Mouse (Mus musculus): ENCODE measurements at regions not wholly inside any gene's neighbourhood (a gene's known extent, or its start where the extent isn't known, plus 50 kb on each side); places are given as distances from the start of the nearest gene placed in this dataset.

GRCm38 (mm10) chr14:17347286-17347685, 312.8 kb upstream of the Thrb start:
- intact Hi-C loops (cut with DNase I) = loop anchor here (10.0 kb wide), 2 partner anchors 58 to 912 kb away; no protein-coding TSS in a partner anchor

GRCm38 (mm10) chr14:17352324-17353037, 307.6 kb upstream of the Thrb start:
- intact Hi-C loops (cut with DNase I) = no loop called here
- DNase-seq = no peak

More at GRCm38 (mm10) chr14:17347286-17347685, 312.8 kb upstream of the Thrb start:
- DNase-seq = no peak

DNA sequence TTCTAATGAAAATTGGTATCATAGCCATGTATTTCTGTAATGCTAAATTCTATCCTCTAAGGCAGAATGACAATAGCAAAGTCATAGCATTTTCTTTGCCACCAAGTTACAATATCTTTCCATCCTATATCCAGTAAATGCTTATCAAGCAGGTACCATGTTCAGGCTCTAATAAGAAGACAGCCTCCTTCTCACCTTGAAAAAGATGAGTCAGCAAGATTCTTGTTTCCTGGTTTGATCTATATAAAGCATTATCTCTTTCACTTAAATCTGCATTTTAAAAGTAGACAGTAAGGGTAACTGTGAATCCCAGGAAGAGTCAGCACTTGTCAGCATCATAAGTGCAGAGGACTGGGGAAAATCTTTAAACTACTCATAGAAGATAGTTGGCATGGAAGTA, 298.2 kb upstream of the Thrb start:
- intact Hi-C loops (cut with DNase I) = no loop called here
- DNase-seq = no peak

GRCm38 (mm10) chr14:17402751-17403479, 257.1 kb upstream of the Thrb start:
- DNase-seq = peak; percentile 42 to 68
- intact Hi-C loops (cut with DNase I) = loop anchor here (2.0 to 10.0 kb wide), 8 partner anchors 58 to 872 kb away; partner anchors contain the start of genes Nkiras1, Rpl15 and Thrb

DNA sequence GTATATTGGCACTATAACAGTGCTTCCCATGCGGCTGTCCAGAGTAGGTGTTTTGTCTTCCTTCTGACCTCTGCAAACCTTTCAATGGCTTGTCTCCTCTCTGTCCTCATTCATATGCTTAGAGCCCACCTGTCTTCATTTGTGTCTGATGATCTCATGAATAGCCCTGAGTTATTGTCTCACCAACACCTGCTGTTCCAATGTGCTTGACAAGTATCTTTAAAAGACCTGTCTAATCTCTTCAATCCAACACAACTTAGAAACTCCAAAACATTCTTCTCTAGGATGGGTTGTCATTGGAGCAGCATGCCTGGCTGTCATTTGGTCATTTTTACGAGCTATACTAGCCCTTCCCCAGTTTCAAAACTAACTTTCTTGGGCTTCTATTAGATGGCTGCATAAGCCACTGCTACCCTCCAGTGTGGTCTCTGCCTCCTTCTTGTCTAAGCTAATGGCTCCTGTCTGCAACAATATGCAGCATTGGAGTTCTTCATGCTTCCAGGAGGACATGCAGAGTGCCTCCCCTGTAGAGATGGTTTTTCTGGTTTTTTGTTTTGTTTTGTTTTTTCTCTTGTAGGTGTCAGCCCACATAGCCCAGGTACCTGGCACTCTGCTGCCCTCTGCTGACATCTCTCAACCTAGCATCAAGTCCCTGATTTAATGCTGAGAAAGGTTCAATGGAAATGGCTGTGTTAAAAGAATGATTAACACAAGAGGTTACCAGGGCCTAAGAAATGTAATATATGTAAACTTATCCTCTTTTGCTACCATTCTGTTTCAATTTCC, 254.3 kb upstream of the Thrb start:
- DNase-seq = peak; percentile 61 to 78
- intact Hi-C loops (cut with DNase I) = loop anchor here (2.0 to 10.0 kb wide), 5 partner anchors 61 to 971 kb away; partner anchors contain the start of genes Nkiras1 and Rpl15

GRCm38 (mm10) chr14:17406879-17407278, 253.2 kb upstream of the Thrb start:
- intact Hi-C loops (cut with DNase I) = loop anchor here (2.0 to 10.0 kb wide), 5 partner anchors 62 to 972 kb away; partner anchors contain the start of genes Nkiras1 and Rpl15
- DNase-seq = no peak

DNA sequence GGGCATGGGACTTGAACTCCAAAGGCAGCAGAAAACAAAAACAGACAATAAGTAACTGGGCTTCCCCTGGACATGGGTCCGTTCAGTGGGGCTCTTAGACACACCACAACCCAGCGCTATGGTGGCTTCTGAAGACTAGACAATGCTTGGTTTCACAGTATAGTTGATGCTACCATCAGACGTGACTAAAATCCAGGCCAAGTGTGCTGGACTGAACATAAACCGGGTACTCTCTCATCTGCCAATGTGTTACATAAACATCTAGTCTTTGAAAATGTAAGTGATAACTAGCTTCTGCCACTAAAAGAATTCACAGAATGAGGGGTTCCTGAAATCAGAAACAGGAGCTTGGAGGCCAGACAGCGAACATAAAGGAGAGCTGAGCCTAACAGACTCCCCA, 251.7 kb upstream of the Thrb start:
- intact Hi-C loops (cut with DNase I) = loop anchor here (10.0 kb wide), 4 partner anchors 64 to 866 kb away; partner anchors contain the start of genes Nkiras1 and Rpl15
- no peak for DNase-seq

DNA sequence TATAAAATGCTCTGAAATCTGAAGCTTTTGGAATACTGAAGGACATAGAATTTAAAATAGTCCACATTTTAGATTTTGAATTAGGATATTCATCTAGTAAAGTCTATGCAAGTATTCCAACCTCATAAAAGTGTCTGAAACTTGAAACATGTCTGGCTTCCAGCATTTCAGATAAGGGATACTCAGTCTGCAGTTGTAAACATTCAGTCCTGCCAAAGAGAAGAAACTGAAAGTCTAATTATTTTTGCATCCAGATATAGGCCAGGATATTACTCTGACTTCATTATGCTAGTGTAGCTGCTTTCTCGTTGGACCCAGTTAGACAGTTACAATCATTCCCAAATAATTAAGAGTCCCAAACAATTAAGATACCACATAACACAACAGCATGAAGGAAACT, 251.2 kb upstream of the Thrb start:
- intact Hi-C loops (cut with DNase I) = loop anchor here (10.0 kb wide), 4 partner anchors 64 to 866 kb away; partner anchors contain the start of genes Nkiras1 and Rpl15
- no peak for DNase-seq

DNA sequence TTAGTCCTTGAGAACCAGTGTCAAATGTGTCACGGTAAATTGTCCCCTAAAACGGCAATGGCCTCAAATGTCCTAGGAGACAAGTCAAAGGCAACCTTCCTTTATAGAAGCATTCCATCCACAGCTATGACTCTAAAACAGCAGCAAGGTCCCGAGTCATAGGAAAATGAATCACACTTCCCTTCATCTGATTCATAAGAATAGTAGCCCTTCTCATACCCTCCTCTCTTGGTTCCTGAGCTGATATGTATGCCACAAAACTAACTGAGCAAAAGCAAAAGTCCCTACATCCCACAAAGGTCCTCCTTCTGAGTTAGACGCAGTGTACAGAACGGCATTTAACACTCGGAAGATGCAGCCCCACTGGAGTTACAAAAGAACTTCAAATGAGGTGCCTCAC, 250.6 kb upstream of the Thrb start:
- DNase-seq = no peak

GRCm38 (mm10) chr14:17410752-17411151, 249.3 kb upstream of the Thrb start:
- intact Hi-C loops (cut with DNase I) = no loop called here
- no peak for DNase-seq

More for the DNA sequence above, 250.6 kb upstream of the Thrb start:
- intact Hi-C loops (cut with DNase I) = loop anchor here (10.0 kb wide), 4 partner anchors 65 to 865 kb away; partner anchors contain the start of genes Nkiras1 and Rpl15

DNA sequence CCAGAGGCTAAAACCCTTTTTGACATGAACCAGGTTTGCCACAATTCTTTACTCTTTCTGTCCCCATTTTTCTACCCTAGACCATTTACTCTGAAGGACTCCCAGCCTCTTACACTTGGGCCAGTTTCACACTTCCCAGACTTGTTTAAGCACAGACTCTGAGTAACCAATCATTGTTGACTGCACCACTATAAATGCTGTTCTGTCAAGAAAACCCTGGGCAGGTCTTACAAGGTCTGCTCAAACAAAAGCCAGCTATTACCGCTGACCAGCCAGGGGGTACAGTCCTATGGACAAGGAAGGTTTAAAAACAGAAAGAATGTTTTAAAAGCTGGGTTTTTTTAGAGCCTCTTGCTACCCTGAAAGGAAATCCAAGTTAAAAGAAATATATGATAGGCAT, 248.8 kb upstream of the Thrb start:
- intact Hi-C loops (cut with DNase I) = no loop called here
- no peak for DNase-seq

GRCm38 (mm10) chr14:17414246-17414888, 245.7 kb upstream of the Thrb start:
- no peak for DNase-seq

DNA sequence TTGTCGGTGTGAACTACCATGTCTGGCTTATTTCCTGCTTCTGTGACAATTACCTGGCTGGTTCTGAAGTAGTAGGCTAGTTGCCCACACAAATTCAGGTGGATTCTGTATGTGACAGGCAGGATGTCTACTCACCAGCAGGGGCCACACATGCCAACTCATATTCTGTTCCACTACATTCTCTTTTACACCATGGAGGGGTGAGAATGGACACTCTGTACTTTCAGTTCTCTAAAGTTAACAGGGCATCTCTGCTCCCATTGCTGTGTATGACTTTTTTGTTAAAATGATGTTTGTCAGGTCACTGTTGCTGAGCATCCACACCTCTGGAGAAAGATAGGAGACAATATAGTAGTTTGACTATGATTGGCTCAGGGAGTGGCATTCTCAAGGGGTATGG, 232.3 kb upstream of the Thrb start:
- DNase-seq = no peak
- intact Hi-C loops (cut with DNase I) = no loop called here

More at GRCm38 (mm10) chr14:17414246-17414888, 245.7 kb upstream of the Thrb start:
- intact Hi-C loops (cut with DNase I) = no loop called here

DNA sequence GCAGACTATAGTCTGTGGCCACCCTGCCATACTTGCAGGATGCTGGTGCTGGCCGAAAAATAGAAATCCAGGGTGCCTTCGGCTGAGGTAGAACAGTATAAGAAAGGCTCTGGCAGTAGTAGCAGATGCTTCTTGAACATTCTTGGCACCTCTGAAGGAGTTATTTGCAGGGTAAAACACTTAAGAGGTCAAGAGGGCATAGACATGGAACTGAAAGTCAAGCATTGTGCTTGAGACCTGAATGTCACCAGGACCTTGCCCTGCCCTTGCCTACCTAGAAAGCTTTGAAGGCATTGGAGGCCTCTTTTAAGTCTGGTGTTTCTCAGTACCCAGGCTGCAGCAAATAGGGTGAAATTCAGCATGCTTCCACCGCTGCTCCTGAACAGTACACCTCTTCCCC, 230.9 kb upstream of the Thrb start:
- intact Hi-C loops (cut with DNase I) = no loop called here
- no peak for DNase-seq

- intact Hi-C loops (cut with DNase I) = no loop called here
- DNase-seq = no peak
These were observed 226.7 kb upstream of the Thrb start for GRCm38 (mm10) chr14:17433346-17433745.

DNA sequence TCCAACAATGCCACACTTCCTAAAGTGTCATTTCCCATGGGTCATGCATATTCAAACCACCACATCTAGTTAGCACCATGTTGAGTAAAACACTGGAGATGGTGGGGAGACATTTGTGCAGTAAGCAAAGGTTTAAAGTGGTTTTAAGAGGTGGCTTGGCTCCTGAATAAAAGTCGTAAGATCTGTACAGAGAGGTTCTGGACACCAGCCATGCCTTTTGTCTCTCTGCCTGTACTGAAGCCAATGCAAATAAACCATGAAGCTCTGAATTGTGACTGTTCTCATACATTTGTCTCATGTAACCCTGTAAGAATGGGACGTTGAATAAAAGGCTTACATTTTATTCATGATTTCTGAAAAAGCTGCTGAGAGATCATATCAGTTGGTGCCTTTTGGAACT, 202.1 kb upstream of the Thrb start:
- intact Hi-C loops (cut with DNase I) = no loop called here
- no peak for DNase-seq

DNA sequence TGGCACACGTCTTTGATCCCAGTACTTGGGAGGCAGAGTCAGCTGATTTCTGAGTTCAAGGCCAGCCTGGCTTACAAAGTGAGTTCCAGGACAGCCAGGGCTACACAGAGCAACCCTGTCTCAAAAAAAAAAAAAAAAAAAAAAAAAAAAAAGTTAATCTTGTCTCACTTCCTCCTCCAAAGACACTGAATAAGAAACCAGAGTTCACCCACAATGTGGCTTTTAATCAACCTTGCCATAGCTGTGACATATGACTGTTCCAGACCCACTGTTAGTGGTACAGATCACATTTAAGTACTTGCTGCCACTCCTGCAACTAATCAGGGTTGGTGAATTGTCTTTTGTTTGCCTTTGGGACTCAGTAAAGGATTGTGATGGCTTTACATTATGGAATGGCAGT, 181.1 kb upstream of the Thrb start:
- intact Hi-C loops (cut with DNase I) = no loop called here
- DNase-seq = no peak

DNA sequence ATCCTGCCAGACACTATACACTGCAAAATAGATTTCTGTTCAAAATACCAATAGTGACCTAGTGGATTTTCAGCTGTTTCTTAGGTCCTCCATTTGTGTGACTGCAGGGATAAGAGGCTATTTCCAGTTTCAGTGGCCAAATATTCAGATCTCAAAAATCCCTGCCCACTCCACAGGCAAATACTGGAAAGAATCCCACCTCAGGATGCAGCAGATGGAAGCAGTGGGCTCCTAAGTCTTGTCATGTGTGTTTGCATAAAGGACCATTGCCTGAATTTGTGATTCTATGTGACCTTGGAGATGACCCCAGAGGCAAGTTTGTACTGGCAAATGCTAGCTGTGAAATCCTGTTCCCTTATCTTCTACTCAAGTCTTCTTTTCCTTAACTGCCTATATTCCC, 175.2 kb upstream of the Thrb start:
- no peak for DNase-seq
- intact Hi-C loops (cut with DNase I) = no loop called here

- no peak for DNase-seq
- intact Hi-C loops (cut with DNase I) = no loop called here
These were observed 146.3 kb upstream of the Thrb start for GRCm38 (mm10) chr14:17513756-17514155.

DNA sequence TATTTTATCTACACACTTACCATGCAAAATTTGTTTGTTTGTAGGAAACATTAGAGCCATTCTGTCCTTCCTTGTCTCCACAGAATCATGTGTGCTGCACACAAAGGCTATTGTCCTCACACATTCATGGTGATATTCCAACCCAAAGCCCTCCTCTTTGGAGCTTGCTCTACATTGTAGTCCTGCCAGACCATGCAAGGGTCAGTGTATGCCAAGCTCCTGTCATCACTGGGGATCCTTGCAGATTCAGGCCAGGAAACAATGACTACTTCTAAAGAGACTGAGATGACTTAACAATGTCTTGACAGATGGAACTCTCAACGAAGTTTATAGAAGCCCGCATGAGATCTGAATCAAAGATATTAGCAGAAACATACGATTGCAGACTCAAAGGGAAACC, 137.4 kb upstream of the Thrb start:
- intact Hi-C loops (cut with DNase I) = no loop called here
- DNase-seq = peak; percentile 23 to 32
